Mouse (Mus musculus): Measurements from ENCODE around the gene Skp1a. TPM values are rescaled to one million over a fixed set of nuclear protein-coding genes. Genes with fewer than 3 reads are reported as not detected.
A peak's percentile ranks its signal among the peaks of the same experiment; 100 is the strongest.

Gene Skp1a
- polyA plus RNA-seq, 1 experiment from 2014 or later: 530 TPM

GRCm38 (mm10) chr11:52279611-52280145 is 47.9 kb downstream of the Skp1a start:
- 91% methylated on average over 8 of the region's 8 CpGs for WGBS

GRCm38 (mm10) chr11:52280566-52281455 is 49.0 kb downstream of the Skp1a start:
- WGBS: 87% methylated on average over 11 of the region's 11 CpGs
- Histone ChIP-seq H3K4me2 (no peak overlapping the region), H3K9me3 (replicated peaks) (no peaks in the 10 kb centered on the region), H3K27ac (ENCODE audit: poor library complexity, severe bottlenecking) (no peak overlapping the region), H3K4me1 (replicated peaks) (peaks cover 25% of the 10 kb centered on the region), H3K27me3 (replicated peaks) (peaks cover 8% of the 10 kb centered on the region), H3K4me3 (no peak overlapping the region), H3K36me3 (0 out of 2 replicates have a peak, but pooled peaks cover 7% of the 10 kb centered on the region), H3K9ac (no peak overlapping the region)
- no peak for ATAC-seq (ENCODE audit: insufficient number of reproducible peaks, low FRiP score)

More at GRCm38 (mm10) chr11:52279611-52280145, 47.9 kb downstream of the Skp1a start:
- peaks cover 31% of the 10 kb centered on the region for H3K4me1 ChIP-seq (replicated peaks)
- H3K4me2 ChIP-seq: no peak overlapping the region
- ATAC-seq (ENCODE audit: insufficient number of reproducible peaks, low FRiP score): no peak
- no peaks in the 10 kb centered on the region for H3K9me3 ChIP-seq (replicated peaks)
- H3K27ac ChIP-seq (ENCODE audit: poor library complexity, severe bottlenecking): no peak overlapping the region
- no peak overlapping the region for H3K4me3 ChIP-seq
- 0 out of 2 replicates have a peak, but pooled peaks cover 4% of the 10 kb centered on the region for H3K27me3 ChIP-seq (replicated peaks)
- H3K9ac ChIP-seq: no peak overlapping the region
- 0 out of 2 replicates have a peak, but pooled peaks cover 7% of the 10 kb centered on the region for H3K36me3 ChIP-seq

GRCm38 (mm10) chr11:52281568-52282328 is 50.0 kb downstream of the Skp1a start:
- H3K9me3 ChIP-seq (replicated peaks): no peaks in the 10 kb centered on the region
- H3K36me3 ChIP-seq: 0 out of 2 replicates have a peak, but pooled peaks cover 7% of the 10 kb centered on the region
- peaks cover 11% of the 10 kb centered on the region for H3K27me3 ChIP-seq (replicated peaks)
- no peak for ATAC-seq (ENCODE audit: insufficient number of reproducible peaks, low FRiP score)
- peak overlapping the region; percentile 84 for H3K4me3 ChIP-seq
- peak overlapping the region; percentile 98 for H3K4me2 ChIP-seq
- H3K4me1 ChIP-seq (replicated peaks): peaks cover 31% of the 10 kb centered on the region
- WGBS: 69% methylated on average over 19 of the region's 19 CpGs
- no peak overlapping the region for H3K27ac ChIP-seq (ENCODE audit: poor library complexity, severe bottlenecking)
- peak overlapping the region; percentile 73 for H3K9ac ChIP-seq

GRCm38 (mm10) chr11:52282420-52282773 is 50.6 kb downstream of the Skp1a start:
- no peak for ATAC-seq (ENCODE audit: insufficient number of reproducible peaks, low FRiP score)
- H3K9me3 ChIP-seq (replicated peaks): no peaks in the 10 kb centered on the region
- no peak overlapping the region for H3K27ac ChIP-seq (ENCODE audit: poor library complexity, severe bottlenecking)
- H3K36me3 ChIP-seq: 0 out of 2 replicates have a peak, but pooled peaks cover 7% of the 10 kb centered on the region
- peaks cover 16% of the 10 kb centered on the region for H3K27me3 ChIP-seq (replicated peaks)
- peak overlapping the region; percentile 73 for H3K9ac ChIP-seq
- peak overlapping the region; percentile 98 for H3K4me2 ChIP-seq
- WGBS: 1% methylated on average over 19 of the region's 19 CpGs
- peaks cover 36% of the 10 kb centered on the region for H3K4me1 ChIP-seq (replicated peaks)
- peak overlapping the region; percentile 84 for H3K4me3 ChIP-seq

GRCm38 (mm10) chr11:52282774-52283595 is 51.2 kb downstream of the Skp1a start, which contains the start of gene Tcf7:
Gene Tcf7 (minus strand): TSS chr11:52283014.
- under 1% methylated on average over 84 of the region's 97 CpGs for WGBS
- Histone ChIP-seq H3K9me3 (replicated peaks) (no peaks in the 10 kb centered on the region), H3K27ac (ENCODE audit: poor library complexity, severe bottlenecking) (no peak within 1 kb of the TSS), H3K4me2 (peak within 1 kb of the TSS; percentile 98), H3K4me3 (peak within 1 kb of the TSS; percentile 84), H3K36me3 (0 out of 2 replicates have a peak, but pooled peaks cover 4% of the 10 kb centered on the region), H3K4me1 (replicated peaks) (peaks cover 36% of the 10 kb centered on the region), H3K27me3 (replicated peaks) (peaks cover 17% of the 10 kb centered on the region), H3K9ac (peak within 1 kb of the TSS; percentile 73)
- ATAC-seq (ENCODE audit: insufficient number of reproducible peaks, low FRiP score): peak; percentile 80

- 8% methylated on average over 44 of the region's 44 CpGs for WGBS
- Histone ChIP-seq H3K36me3 (0 out of 2 replicates have a peak, but pooled peaks cover 4% of the 10 kb centered on the region), H3K9me3 (replicated peaks) (no peaks in the 10 kb centered on the region), H3K4me3 (peak overlapping the region; percentile 84), H3K9ac (peak overlapping the region; percentile 73; the same call in 1 of the 2 replicates), H3K27me3 (replicated peaks) (peaks cover 17% of the 10 kb centered on the region), H3K4me2 (peak overlapping the region; percentile 98), H3K4me1 (replicated peaks) (peaks cover 36% of the 10 kb centered on the region), H3K27ac (ENCODE audit: poor library complexity, severe bottlenecking) (no peak overlapping the region)
- ATAC-seq (ENCODE audit: insufficient number of reproducible peaks, low FRiP score): no peak
These were observed 52.1 kb downstream of the Skp1a start for GRCm38 (mm10) chr11:52283596-52284571.

GRCm38 (mm10) chr11:52286301-52286957 is 54.6 kb downstream of the Skp1a start:
- peaks cover 17% of the 10 kb centered on the region for H3K27me3 ChIP-seq (replicated peaks)
- no peak overlapping the region for H3K27ac ChIP-seq (ENCODE audit: poor library complexity, severe bottlenecking)
- no peak overlapping the region for H3K9ac ChIP-seq
- H3K36me3 ChIP-seq: no peaks in the 10 kb centered on the region
- 0 out of 2 replicates have a peak overlapping the region, but pooled peaks have one; percentile 5 for H3K4me2 ChIP-seq
- H3K4me3 ChIP-seq: no peak overlapping the region
- H3K4me1 ChIP-seq (replicated peaks): peaks cover 33% of the 10 kb centered on the region
- ATAC-seq (ENCODE audit: insufficient number of reproducible peaks, low FRiP score): no peak
- WGBS: 29% methylated on average over 16 of the region's 16 CpGs
- no peaks in the 10 kb centered on the region for H3K9me3 ChIP-seq (replicated peaks)

- H3K27me3 ChIP-seq (replicated peaks): peaks cover 17% of the 10 kb centered on the region
- H3K4me3 ChIP-seq: no peak overlapping the region
- no peak overlapping the region for H3K27ac ChIP-seq (ENCODE audit: poor library complexity, severe bottlenecking)
- WGBS: 28% methylated on average over 4 of the region's 4 CpGs
- no peaks in the 10 kb centered on the region for H3K9me3 ChIP-seq (replicated peaks)
- no peaks in the 10 kb centered on the region for H3K36me3 ChIP-seq
- ATAC-seq (ENCODE audit: insufficient number of reproducible peaks, low FRiP score): no peak
- no peak overlapping the region for H3K9ac ChIP-seq
- no peak overlapping the region for H3K4me2 ChIP-seq
- peaks cover 33% of the 10 kb centered on the region for H3K4me1 ChIP-seq (replicated peaks)
These were observed 55.1 kb downstream of the Skp1a start for GRCm38 (mm10) chr11:52286958-52287305.

- H3K4me2 ChIP-seq: no peak overlapping the region
- ATAC-seq (ENCODE audit: insufficient number of reproducible peaks, low FRiP score): no peak
- no peak overlapping the region for H3K27ac ChIP-seq (ENCODE audit: poor library complexity, severe bottlenecking)
- no peak overlapping the region for H3K4me3 ChIP-seq
- H3K36me3 ChIP-seq: no peaks in the 10 kb centered on the region
- H3K9me3 ChIP-seq (replicated peaks): no peaks in the 10 kb centered on the region
- no peak overlapping the region for H3K9ac ChIP-seq
- no peaks in the 10 kb centered on the region for H3K4me1 ChIP-seq (replicated peaks)
- 0 out of 2 replicates have a peak, but pooled peaks cover under 1% of the 10 kb centered on the region for H3K27me3 ChIP-seq (replicated peaks)
- 81% methylated on average over 7 of the region's 7 CpGs for WGBS
These were observed 60.6 kb downstream of the Skp1a start for GRCm38 (mm10) chr11:52292346-52292745.

Measured in heart, embryonic 12.5 days (tissue).